Mouse (Mus musculus): ENCODE measurements around the gene Rnaseh2a.

DNA sequence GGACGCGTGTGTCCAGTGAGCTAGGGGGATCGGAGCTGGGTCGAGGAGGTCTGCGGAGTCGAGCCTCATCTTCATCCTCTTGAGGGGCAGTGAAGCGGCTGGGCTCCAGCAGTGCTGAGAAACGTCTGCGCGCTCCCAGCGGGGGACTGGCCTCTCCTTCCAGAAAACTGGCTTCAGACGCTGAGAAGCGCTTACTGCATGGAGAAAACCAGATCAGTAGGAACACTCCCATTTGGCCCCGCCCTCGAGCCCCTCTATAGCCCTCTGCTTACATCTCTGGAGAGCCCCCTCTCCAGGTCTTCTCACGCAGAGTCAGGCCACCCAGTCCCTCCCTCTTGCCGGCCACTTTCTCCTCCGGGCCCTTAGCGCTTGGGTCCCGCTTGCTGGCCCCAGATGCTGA lies 51.8 kb downstream of the Rnaseh2a start:
- no peak for TF ChIP-seq USF2 (IDR thresholded peaks at IDR 0.05; ENCODE audit: borderline replicate concordance in 1 of 2, insufficient read depth in 1 of 2, low read depth in 1 of 2, low read length in 2 of 2)
- no peak for TF ChIP-seq E2F4 (IDR thresholded peaks at IDR 0.05; ENCODE audit: borderline replicate concordance, low read depth, low read length)
- TF ChIP-seq ZNF384 (IDR thresholded peaks at IDR 0.05; ENCODE audit: low read depth, low read length): no peak
- TF ChIP-seq CTCF (IDR thresholded peaks at IDR 0.05 in 2 of 3, conservative IDR thresholded peaks at IDR 0.05 in 1 of 3; ENCODE audit: control insufficient read depth in 1 of 3, insufficient read depth in 1 of 3, low read depth in 2 of 3, low read length in 3 of 3, poor library complexity in 1 of 3, severe bottlenecking in 1 of 3): no peak
- no peak for TF ChIP-seq TCF12 (IDR thresholded peaks at IDR 0.05; ENCODE audit: low read depth, low read length)
- TF ChIP-seq ETS1 (IDR thresholded peaks at IDR 0.05; ENCODE audit: low read depth, low read length): no peak
- no peak for TF ChIP-seq POLR2A (IDR thresholded peaks at IDR 0.05; ENCODE audit: control insufficient read depth in 1 of 2, insufficient read depth in 1 of 2, low read depth in 1 of 2, low read length in 2 of 2, poor library complexity in 1 of 2)

All from MEL (cell line).